ENCODE assay signal across 11 mouse cellular contexts in genomic region chr2:156250761-156251160, GRCm38 (mm10).
"Had no signal": no experiment of that assay in that cellular context is flagged by ENCODE, and none has a peak within 500 bp of the region (broad histone marks: within the 10 kb centered on the region; RNA-seq: fewer than 3 reads in every experiment).

No protein-coding gene starts in this region.

- H3K27ac ChIP-seq: hindbrain, embryonic 15.5 days; limb, embryonic 12.5 days; limb, embryonic 15.5 days; liver, embryonic 13.5 days had no signal

- H3K4me3 ChIP-seq: hindbrain, embryonic 15.5 days; limb, embryonic 12.5 days; limb, embryonic 15.5 days; liver, embryonic 13.5 days had no signal

- DNase-seq: left cerebral cortex, postnatal 4 days; liver, embryonic 13.5 days; lung, adult 2 months; lung, postnatal 14 days; lung, postnatal 4 days; midbrain, embryonic 14.5 days; thymus, adult 18-20 months; thymus, postnatal 36 days had no signal
